Mouse (Mus musculus): ENCODE data around the gene Tm2d3.

DNA sequence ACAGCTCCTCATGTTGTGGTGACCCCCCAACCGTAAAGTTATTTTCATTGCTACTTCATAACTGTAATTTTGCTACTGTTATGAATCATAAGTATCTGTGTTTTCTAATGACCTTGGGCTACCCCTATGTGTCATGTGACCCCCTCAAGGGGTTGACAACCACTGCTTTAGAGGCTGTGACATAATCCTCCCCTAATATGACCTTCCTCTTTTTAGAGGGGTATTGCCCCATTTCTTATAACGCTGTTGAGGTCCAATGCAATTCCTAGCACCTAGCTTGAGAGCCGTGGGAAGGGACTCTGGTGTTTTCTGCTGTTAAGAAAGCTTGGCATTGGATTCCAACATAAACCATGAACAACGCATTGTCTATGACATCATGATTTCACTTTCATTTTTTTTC lies 40.3 kb upstream of the Tm2d3 start:
- TF ChIP-seq CTCF (IDR thresholded peaks at IDR 0.05; ENCODE audit: borderline replicate concordance, extremely low read depth, insufficient read depth, insufficient read length) (no peak), POLR2A (IDR thresholded peaks at IDR 0.05; ENCODE audit: borderline replicate concordance, extremely low read depth, insufficient read depth, insufficient read length, poor library complexity, severe bottlenecking) (no peak)

Measured in brain, embryonic 14.5 days (tissue).